Mouse (Mus musculus) lung, postnatal 4 days (tissue): Measurements from ENCODE around the gene Gm21976.

ENCODE experiments used
- DNase-seq, 2 experiments: peaks; one replicate each; pipeline ENCODE4 v3.0.0; 2021

Gene Gm21976

GRCm38 (mm10) chr13:98279686-98280085, at the start of gene Gm21976:
Gene Gm21976, plus strand, starts transcription at chr13:98279887.
- DNase-seq, result no peak

- no peak for DNase-seq
Measured at GRCm38 (mm10) chr13:98230511-98230910, 49.2 kb upstream of the Gm21976 start.

GRCm38 (mm10) chr13:98235451-98235850, 44.2 kb upstream of the Gm21976 start:
- DNase-seq, result no peak

GRCm38 (mm10) chr13:98239978-98240641, 39.6 kb upstream of the Gm21976 start:
- peak; percentile 36 to 75 for DNase-seq

GRCm38 (mm10) chr13:98241531-98242282, 38.0 kb upstream of the Gm21976 start:
- DNase-seq, result no peak

GRCm38 (mm10) chr13:98244571-98245350, 34.9 kb upstream of the Gm21976 start:
- DNase-seq, result peak in 1 of 2 experiments; percentile 32

- DNase-seq, result no peak
Measured at GRCm38 (mm10) chr13:98245386-98245785, 34.3 kb upstream of the Gm21976 start.

- DNase-seq, result no peak
Measured at GRCm38 (mm10) chr13:98249594-98249993, 30.1 kb upstream of the Gm21976 start.

GRCm38 (mm10) chr13:98254921-98255320, 24.8 kb upstream of the Gm21976 start:
- no peak for DNase-seq

GRCm38 (mm10) chr13:98262636-98263457, 16.8 kb upstream of the Gm21976 start, which contains the start of the genes Utp15 and Ankra2:
Gene Utp15, minus strand, starts transcription at chr13:98263041.
Gene Ankra2, plus strand, starts transcription at chr13:98263074.
- DNase-seq, result peak; percentile 98 to 99

GRCm38 (mm10) chr13:98263458-98263987, 16.2 kb upstream of the Gm21976 start:
- no peak for DNase-seq

GRCm38 (mm10) chr13:98264111-98264510, 15.6 kb upstream of the Gm21976 start:
- DNase-seq, result no peak

- no peak for DNase-seq
Measured at GRCm38 (mm10) chr13:98274023-98274422, 5.7 kb upstream of the Gm21976 start.

GRCm38 (mm10) chr13:98275646-98276045, 4.0 kb upstream of the Gm21976 start:
- DNase-seq, result no peak

- no peak for DNase-seq
Measured at GRCm38 (mm10) chr13:98276253-98276652, 3.4 kb upstream of the Gm21976 start.

- DNase-seq, result no peak
Measured at GRCm38 (mm10) chr13:98277501-98277900, 2.2 kb upstream of the Gm21976 start.

- no peak for DNase-seq
Measured at GRCm38 (mm10) chr13:98280990-98281650, 1.4 kb downstream of the Gm21976 start.

GRCm38 (mm10) chr13:98290719-98291118, 11.0 kb downstream of the Gm21976 start:
- DNase-seq, result no peak

- no peak for DNase-seq
Measured at GRCm38 (mm10) chr13:98291712-98292111, 12.0 kb downstream of the Gm21976 start.

GRCm38 (mm10) chr13:98296072-98296471, 16.4 kb downstream of the Gm21976 start:
- no peak for DNase-seq

GRCm38 (mm10) chr13:98297883-98298482, 18.3 kb downstream of the Gm21976 start:
- no peak for DNase-seq
